Mouse (Mus musculus): ENCODE results near the gene Rps21. TPM values are rescaled to one million over a fixed set of nuclear protein-coding genes. Genes with fewer than 3 reads are reported as not detected.

Rps21 gene
- 409 and 515 TPM in 2 replicates for polyA plus RNA-seq (2016; fragmentation: Nextera tagmentation; extraction: Ambion mirVana)

DNA sequence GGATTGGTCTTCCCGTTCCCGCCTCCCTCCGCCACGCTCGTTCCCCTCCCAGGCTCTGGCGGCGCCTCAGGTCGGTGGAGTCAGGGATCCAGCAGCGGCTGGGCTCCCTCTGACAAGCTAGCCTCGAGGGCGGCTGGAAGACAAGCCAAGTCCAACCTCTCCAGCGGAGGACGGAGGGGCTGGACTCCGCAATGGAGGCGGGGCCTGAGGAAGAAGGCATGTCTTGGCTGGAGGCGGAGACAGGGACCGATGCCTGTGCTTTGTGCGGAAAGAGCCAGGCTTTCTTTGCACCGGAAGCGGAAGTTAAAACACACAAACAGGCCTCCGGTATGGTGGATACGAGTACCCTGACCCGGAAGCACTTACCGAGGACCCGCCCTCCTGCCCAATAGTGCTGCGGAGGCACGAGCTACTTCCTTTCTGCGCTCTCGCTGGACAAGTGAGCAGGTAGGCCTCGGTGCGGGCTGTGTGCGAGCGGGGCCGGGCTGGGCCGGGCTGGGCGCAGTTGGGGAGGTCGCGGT is at the start of gene Rps21:
Gene Rps21 (plus strand): TSS at position 377 of the 521 bp plus-strand sequence.
- H3K4me3 ChIP-seq = peak within 1 kb of the TSS; percentile 81
- under 1% methylated on average over 38 of the region's 38 CpGs for WGBS
- DNase-seq (ENCODE audit: low spot score) = peak; percentile 98
- H3K4me1 ChIP-seq = peaks cover 27% of the 10 kb centered on the region
- no peaks in the 10 kb centered on the region for H3K9me3 ChIP-seq (replicated peaks)
- H3K27me3 ChIP-seq (ENCODE audit: low read depth, poor library complexity, severe bottlenecking) = no peaks in the 10 kb centered on the region
- peaks cover 42% of the 10 kb centered on the region for H3K36me3 ChIP-seq
- H3K27ac ChIP-seq (replicated peaks) = peak within 1 kb of the TSS; percentile 91

DNA sequence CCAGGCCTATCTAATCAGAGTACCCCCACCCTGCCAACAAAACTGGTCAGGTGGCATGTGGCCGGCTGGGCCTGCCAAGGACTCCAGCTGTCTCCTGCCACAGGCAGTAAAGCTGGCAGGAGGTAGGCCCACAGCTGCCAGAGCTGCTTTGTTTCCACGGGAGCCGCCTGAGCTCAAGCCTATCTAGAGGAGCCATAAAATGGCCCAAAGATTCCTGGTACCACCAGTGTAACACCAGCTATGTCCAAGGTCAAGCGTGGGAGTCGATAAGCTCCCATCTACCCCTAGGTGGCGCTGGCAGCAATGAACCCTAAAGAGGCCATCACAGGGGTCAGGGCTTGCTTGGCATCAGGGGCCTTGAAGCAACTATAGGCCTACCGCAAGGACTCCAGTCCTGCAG is 49.3 kb upstream of the Rps21 start:
- Histone ChIP-seq H3K9me3 (replicated peaks) (no peaks in the 10 kb centered on the region), H3K4me1 (peaks cover 4% of the 10 kb centered on the region; the same call in 1 of the 2 replicates), H3K36me3 (peaks cover 7% of the 10 kb centered on the region; the same call in 1 of the 2 replicates), H3K27me3 (ENCODE audit: low read depth, poor library complexity, severe bottlenecking) (no peaks in the 10 kb centered on the region), H3K27ac (replicated peaks) (no peak overlapping the region), H3K4me3 (no peak overlapping the region)
- DNase-seq (ENCODE audit: low spot score) = peak; percentile 46
- WGBS = 74% methylated on average over 7 of the region's 7 CpGs

DNA sequence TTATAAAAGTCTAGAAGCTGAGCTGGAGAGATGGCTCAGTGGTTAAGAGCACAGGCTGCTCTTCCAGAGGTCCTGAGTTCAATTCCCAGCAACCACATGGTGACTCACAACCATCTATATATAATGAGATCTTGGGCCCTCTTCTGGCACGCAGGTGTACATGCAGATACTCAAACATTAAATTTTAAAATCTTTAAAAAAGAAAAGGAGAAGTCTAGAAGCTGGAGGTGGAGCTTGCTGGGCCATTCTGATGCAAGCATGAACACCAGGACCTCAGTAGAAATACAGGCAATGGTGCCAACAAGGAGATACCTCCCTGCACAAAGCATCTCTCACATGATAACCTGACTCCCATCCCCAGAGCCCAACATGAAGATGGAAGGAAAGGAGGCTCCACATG is 48.2 kb upstream of the Rps21 start:
- H3K36me3 ChIP-seq = peaks cover 7% of the 10 kb centered on the region; the same call in 1 of the 2 replicates
- 85% methylated on average over 1 of the region's 1 CpGs for WGBS
- H3K27me3 ChIP-seq (ENCODE audit: low read depth, poor library complexity, severe bottlenecking) = no peaks in the 10 kb centered on the region
- H3K9me3 ChIP-seq (replicated peaks) = no peaks in the 10 kb centered on the region
- H3K4me1 ChIP-seq = peaks cover 4% of the 10 kb centered on the region; the same call in 1 of the 2 replicates
- no peak overlapping the region for H3K27ac ChIP-seq (replicated peaks)
- no peak overlapping the region for H3K4me3 ChIP-seq
- no peak for DNase-seq (ENCODE audit: low spot score)

DNA sequence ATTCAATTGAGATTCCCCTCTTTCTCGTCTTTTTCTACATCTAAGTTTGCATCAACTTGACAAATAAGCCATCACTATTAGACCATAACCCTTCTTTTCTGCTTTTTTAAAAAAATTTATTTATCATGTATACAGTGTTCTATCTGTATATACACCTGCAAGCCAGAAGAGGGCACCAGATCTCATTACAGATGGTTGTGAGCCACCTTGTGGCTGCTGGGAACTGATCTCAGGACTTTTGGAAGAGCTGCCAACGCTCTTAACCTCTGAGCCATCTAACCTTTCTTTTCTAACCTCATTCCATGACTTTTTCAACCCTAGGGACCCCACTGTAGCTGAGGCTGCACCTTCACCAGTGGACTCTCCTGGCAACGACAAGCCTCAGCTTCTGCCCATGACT is 44.9 kb upstream of the Rps21 start:
- H3K4me3 ChIP-seq = no peak overlapping the region
- H3K36me3 ChIP-seq = no peaks in the 10 kb centered on the region
- H3K27ac ChIP-seq (replicated peaks) = no peak overlapping the region
- WGBS = 92% methylated on average over 3 of the region's 3 CpGs
- H3K9me3 ChIP-seq (replicated peaks) = no peaks in the 10 kb centered on the region
- no peak for DNase-seq (ENCODE audit: low spot score)
- no peaks in the 10 kb centered on the region for H3K27me3 ChIP-seq (ENCODE audit: low read depth, poor library complexity, severe bottlenecking)
- peaks cover 23% of the 10 kb centered on the region for H3K4me1 ChIP-seq

DNA sequence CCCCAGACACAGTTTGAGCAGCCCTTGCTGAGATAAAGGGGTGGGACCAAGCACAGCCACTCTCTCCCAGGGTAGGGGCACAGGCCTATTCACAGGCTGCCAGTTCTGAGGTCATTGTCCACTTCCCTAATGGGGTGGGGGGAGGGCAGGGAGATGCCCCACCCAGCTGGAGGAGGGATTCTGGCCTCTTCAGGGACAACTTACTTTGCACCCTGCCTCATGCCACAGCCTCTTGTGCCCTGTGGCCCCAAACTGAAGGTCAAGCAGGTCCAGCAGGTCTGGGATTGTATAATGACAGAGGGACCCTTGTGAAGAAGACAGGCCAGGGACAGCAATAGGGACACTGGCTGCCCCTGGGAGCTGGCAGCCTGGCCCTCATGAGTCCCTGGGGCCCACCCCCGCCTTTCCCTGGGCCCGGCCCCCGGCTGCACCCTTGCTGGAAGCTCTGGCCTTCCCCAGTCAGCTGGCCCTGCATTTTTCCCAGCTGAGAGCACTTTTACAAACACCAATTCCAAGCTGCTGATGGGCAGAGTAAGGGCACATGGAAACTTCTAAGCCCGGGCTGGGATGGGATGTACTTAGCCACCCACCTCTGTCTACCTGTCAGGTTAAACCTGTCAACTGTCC is 42.7 kb upstream of the Rps21 start:
- Histone ChIP-seq H3K4me3 (no peak overlapping the region), H3K27me3 (ENCODE audit: low read depth, poor library complexity, severe bottlenecking) (no peaks in the 10 kb centered on the region), H3K9me3 (replicated peaks) (no peaks in the 10 kb centered on the region), H3K36me3 (no peaks in the 10 kb centered on the region), H3K27ac (replicated peaks) (0 out of 2 replicates have a peak overlapping the region, but pooled peaks have one; percentile 9), H3K4me1 (peaks cover 44% of the 10 kb centered on the region)
- WGBS = 90% methylated on average over 4 of the region's 4 CpGs
- DNase-seq (ENCODE audit: low spot score) = no peak

DNA sequence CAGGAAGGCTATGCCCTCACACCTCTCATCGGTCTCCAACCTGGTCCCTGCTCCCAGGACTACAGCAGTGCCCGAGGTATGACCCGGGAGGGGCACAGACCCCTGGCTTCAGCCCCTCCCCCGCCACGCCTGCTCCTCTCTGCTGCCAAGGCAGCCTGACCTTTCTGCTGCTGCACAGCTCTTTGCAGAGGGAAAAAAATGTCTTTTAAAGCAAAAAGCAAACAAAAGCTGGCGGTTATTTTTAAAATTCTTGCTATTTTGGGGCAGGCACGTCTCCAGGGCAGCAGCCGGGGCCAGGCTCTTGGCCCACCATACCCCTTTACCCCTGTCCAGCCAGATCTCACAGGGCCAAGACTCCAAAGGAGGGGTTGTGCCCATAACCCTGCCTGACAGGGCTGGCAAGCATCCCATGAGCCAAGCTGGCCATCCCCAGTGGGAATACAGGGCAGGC is 42.1 kb upstream of the Rps21 start:
- peaks cover 47% of the 10 kb centered on the region for H3K4me1 ChIP-seq
- no peaks in the 10 kb centered on the region for H3K36me3 ChIP-seq
- H3K4me3 ChIP-seq = no peak overlapping the region
- H3K27ac ChIP-seq (replicated peaks) = peak overlapping the region; percentile 35
- H3K9me3 ChIP-seq (replicated peaks) = no peaks in the 10 kb centered on the region
- no peak for DNase-seq (ENCODE audit: low spot score)
- 0 out of 2 replicates have a peak, but pooled peaks cover 3% of the 10 kb centered on the region for H3K27me3 ChIP-seq (ENCODE audit: low read depth, poor library complexity, severe bottlenecking)
- 84% methylated on average over 8 of the region's 8 CpGs for WGBS

DNA sequence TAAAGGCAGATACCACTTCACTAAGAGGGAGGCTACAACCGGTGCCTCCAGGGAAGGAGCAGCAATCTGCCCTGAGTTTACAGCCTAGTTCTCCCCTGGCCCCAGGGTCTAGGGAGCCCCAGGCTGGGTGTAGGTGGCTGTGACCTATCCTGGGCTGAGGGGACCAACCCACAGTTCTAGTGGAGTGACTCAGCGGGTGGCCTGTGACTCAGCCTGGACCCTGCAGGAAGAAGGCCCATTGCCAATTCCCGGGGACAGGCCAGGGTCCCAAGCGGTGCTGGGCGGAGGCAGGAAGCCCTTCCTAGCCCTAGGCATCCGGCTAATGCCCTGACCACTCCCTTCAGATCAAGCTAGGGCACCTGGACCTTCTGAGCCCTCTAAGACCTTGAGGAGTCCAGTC is 41.2 kb upstream of the Rps21 start:
- no peak overlapping the region for H3K27ac ChIP-seq (replicated peaks)
- 81% methylated on average over 6 of the region's 6 CpGs for WGBS
- no peaks in the 10 kb centered on the region for H3K9me3 ChIP-seq (replicated peaks)
- H3K36me3 ChIP-seq = 0 out of 2 replicates have a peak, but pooled peaks cover under 1% of the 10 kb centered on the region
- H3K4me1 ChIP-seq = peaks cover 47% of the 10 kb centered on the region
- DNase-seq (ENCODE audit: low spot score) = no peak
- H3K27me3 ChIP-seq (ENCODE audit: low read depth, poor library complexity, severe bottlenecking) = 0 out of 2 replicates have a peak, but pooled peaks cover 7% of the 10 kb centered on the region
- no peak overlapping the region for H3K4me3 ChIP-seq

DNA sequence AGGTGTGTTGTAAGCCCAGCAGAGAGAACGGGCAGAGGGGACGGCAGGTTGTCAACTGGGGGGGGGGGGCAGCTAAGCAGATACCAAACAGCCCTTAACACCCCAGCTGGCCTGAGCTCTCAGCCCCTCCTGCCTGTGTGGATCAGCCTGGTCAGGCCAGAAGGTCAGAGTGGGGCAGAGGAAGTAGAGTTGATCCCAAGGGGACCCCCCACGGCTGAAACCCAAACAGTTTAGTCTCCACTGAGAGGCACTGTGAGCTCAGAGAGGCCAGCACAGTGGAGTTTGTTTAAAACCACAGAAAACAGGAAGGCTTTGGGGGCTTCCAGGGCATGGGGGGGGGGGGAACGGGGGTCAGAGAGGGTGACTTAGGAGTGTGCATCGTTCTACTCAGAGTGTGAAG is 40.3 kb upstream of the Rps21 start:
- 0 out of 2 replicates have a peak, but pooled peaks cover 7% of the 10 kb centered on the region for H3K27me3 ChIP-seq (ENCODE audit: low read depth, poor library complexity, severe bottlenecking)
- 57% methylated on average over 5 of the region's 5 CpGs for WGBS
- DNase-seq (ENCODE audit: low spot score) = no peak
- H3K27ac ChIP-seq (replicated peaks) = no peak overlapping the region
- no peaks in the 10 kb centered on the region for H3K9me3 ChIP-seq (replicated peaks)
- 0 out of 2 replicates have a peak, but pooled peaks cover 2% of the 10 kb centered on the region for H3K36me3 ChIP-seq
- H3K4me1 ChIP-seq = peaks cover 49% of the 10 kb centered on the region
- no peak overlapping the region for H3K4me3 ChIP-seq

DNA sequence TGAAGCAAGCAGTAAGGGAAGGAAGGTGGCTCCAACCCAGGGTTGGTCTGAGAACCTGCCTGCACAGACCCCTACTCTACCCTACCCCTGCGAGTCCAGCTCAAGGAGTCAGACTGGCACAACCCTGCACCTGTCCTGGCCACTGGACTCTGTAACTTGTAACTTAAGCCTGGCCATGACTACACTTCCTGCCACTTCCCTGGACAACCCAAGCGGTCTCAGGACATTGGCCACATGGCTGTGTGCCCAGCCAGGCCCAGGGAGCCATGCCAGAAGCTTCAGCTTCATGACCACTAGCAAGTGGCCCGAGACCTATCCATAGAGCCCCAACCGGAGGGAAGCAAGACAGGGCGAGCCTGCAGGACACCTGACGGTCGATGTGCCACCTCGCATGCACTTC is 39.6 kb upstream of the Rps21 start:
- Histone ChIP-seq H3K27me3 (ENCODE audit: low read depth, poor library complexity, severe bottlenecking) (peaks cover 9% of the 10 kb centered on the region), H3K9me3 (replicated peaks) (no peaks in the 10 kb centered on the region), H3K4me3 (no peak overlapping the region), H3K27ac (replicated peaks) (0 out of 2 replicates have a peak overlapping the region, but pooled peaks have one; percentile 69), H3K4me1 (peaks cover 56% of the 10 kb centered on the region), H3K36me3 (0 out of 2 replicates have a peak, but pooled peaks cover 2% of the 10 kb centered on the region)
- no peak for DNase-seq (ENCODE audit: low spot score)
- 90% methylated on average over 8 of the region's 8 CpGs for WGBS

DNA sequence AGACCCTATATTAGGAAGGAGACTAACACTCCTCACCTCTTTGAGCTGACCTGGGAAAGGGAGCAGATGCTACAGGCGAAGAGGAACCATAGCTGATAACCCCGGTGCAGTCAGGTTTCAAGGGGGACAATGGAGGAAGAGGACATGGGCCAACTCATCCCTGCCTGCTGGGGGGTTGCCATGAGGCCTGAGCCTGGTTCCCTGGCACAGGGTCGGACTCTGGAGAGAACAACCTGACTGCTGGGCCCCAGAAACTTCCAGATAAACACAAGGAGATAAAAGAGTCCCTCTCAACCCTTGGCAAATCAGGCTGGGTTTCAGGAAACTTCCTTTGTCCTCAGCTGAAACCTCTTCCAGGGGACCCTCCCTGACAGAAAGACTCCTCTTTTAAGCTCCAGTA is 38.9 kb upstream of the Rps21 start:
- H3K36me3 ChIP-seq = 0 out of 2 replicates have a peak, but pooled peaks cover 2% of the 10 kb centered on the region
- no peak overlapping the region for H3K4me3 ChIP-seq
- no peak for DNase-seq (ENCODE audit: low spot score)
- peaks cover 16% of the 10 kb centered on the region for H3K27me3 ChIP-seq (ENCODE audit: low read depth, poor library complexity, severe bottlenecking)
- H3K9me3 ChIP-seq (replicated peaks) = no peaks in the 10 kb centered on the region
- WGBS = 78% methylated on average over 3 of the region's 3 CpGs
- H3K27ac ChIP-seq (replicated peaks) = peak overlapping the region; percentile 69
- H3K4me1 ChIP-seq = peaks cover 63% of the 10 kb centered on the region

DNA sequence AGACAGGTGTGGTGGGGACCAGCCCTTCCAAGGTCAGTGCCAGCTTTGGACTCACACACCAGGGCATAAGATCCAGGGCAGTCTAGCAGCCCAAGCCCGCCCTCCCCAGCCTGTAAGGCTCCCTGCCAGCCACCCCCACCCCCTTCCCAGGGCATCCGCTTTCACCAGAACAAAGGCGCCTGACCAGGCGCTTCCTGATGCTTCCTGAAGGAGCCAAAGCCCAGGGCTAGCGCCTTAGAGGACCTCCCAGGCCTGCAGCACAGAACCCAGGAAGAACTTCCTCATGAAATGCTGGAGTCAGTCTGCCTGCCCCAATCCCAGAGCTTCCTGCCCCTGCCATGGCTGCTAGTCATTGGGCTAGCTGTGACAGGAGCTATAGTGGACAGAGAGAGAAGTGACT is 38.5 kb upstream of the Rps21 start:
- H3K4me3 ChIP-seq = no peak overlapping the region
- peaks cover 20% of the 10 kb centered on the region for H3K27me3 ChIP-seq (ENCODE audit: low read depth, poor library complexity, severe bottlenecking)
- DNase-seq (ENCODE audit: low spot score) = no peak
- 0 out of 2 replicates have a peak, but pooled peaks cover 2% of the 10 kb centered on the region for H3K36me3 ChIP-seq
- WGBS = 27% methylated on average over 5 of the region's 5 CpGs
- peaks cover 65% of the 10 kb centered on the region for H3K4me1 ChIP-seq
- H3K9me3 ChIP-seq (replicated peaks) = no peaks in the 10 kb centered on the region
- peak overlapping the region; percentile 69 for H3K27ac ChIP-seq (replicated peaks)

DNA sequence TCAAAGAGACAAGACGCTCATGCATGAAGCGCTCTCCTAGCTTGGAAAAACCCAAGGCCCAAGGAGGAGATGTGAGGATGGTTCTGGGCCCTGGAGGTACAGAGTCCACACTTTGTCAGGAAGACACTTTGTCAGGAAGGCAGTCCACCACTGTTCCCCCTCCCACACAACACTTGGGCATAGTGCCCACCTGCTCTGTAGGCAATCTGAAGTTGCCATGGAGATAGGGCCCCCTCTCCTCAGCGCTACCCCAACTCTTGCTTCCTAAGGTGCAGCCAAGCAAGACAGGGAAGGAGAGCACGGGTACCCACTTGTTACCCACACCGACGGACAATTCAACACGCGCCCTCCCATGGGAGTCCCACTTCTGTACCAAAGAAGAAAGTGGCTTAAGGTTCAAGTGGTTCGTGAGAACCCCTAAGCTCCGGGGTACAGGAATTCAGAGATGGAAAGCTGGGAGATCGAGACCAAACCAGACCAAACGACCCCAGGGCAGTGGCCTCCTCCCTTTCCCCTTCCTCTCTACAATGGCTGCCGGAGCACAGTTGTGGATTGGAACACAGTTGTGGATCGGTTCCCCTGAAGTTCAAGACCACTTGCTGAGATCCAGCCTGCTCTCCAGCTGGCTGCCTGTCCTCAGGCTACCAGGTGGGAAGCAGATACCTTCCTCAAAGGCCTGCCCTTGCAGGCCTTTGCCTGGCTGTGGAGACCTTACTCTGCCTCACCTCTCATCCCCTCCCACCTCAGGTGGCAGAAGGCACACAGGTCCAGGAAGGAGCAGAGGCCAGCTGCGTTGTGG is 37.8 kb upstream of the Rps21 start:
- Histone ChIP-seq H3K27ac (replicated peaks) (peak overlapping the region; percentile 69), H3K36me3 (0 out of 2 replicates have a peak, but pooled peaks cover 2% of the 10 kb centered on the region), H3K27me3 (ENCODE audit: low read depth, poor library complexity, severe bottlenecking) (peaks cover 27% of the 10 kb centered on the region), H3K4me3 (no peak overlapping the region), H3K4me1 (peaks cover 63% of the 10 kb centered on the region), H3K9me3 (replicated peaks) (no peaks in the 10 kb centered on the region)
- WGBS = 84% methylated on average over 15 of the region's 15 CpGs
- DNase-seq (ENCODE audit: low spot score) = no peak

All from midbrain, embryonic 10.5 days (tissue).